Mouse (Mus musculus) lung, embryonic 16.5 days (tissue): Measurements from ENCODE around the gene Plcl1. TPM values are rescaled to one million over a fixed set of nuclear protein-coding genes. Genes with fewer than 3 reads are reported as not detected.

ENCODE experiments used
- ATAC-seq: fragments of 200-750 bp; cut with Nextera tagmentation; 2 replicates; pipeline ENCODE4 v1.8.0; 2017; ENCODE audit warnings: low read depth, mild to moderate bottlenecking, moderate library complexity
- H3K27ac ChIP-seq: fragments of 300-500 bp; sonication (generic); 2 replicates; pipeline ENCODE4 v1.5.1; 2014; ENCODE audit warnings: mild to moderate bottlenecking, control low read depth, low read length
- H3K27me3 ChIP-seq: fragments of 300-500 bp; sonication (generic); 2 replicates; pipeline ENCODE4 v1.6.1; 2014; ENCODE audit warnings: low read depth, low read length, mixed read lengths; ENCODE audit not compliant: control insufficient read depth, insufficient read depth
- H3K36me3 ChIP-seq: fragments of 300-500 bp; sonication (generic); 2 replicates; pipeline ENCODE4 v1.6.1; 2014; ENCODE audit warnings: low read length; ENCODE audit not compliant: control insufficient read depth, insufficient read depth
- H3K4me1 ChIP-seq: fragments of 300-500 bp; sonication (generic); replicated peaks from 2 replicates; pipeline ENCODE4 v1.6.1; 2014; ENCODE audit warnings: low read length, mixed read lengths; ENCODE audit not compliant: control insufficient read depth, insufficient read depth
- H3K4me2 ChIP-seq: fragments of 300-500 bp; sonication (generic); 2 replicates; pipeline ENCODE4 v1.6.1; 2014; ENCODE audit warnings: low read depth, low read length, control low read depth
- H3K4me3 ChIP-seq: fragments of 300-500 bp; sonication (generic); 2 replicates; pipeline ENCODE4 v1.5.1; 2014; ENCODE audit warnings: mild to moderate bottlenecking, low read length, control low read depth
- H3K9ac ChIP-seq: fragments of 300-500 bp; sonication (generic); 2 replicates; pipeline ENCODE4 v1.6.1; 2014; ENCODE audit warnings: low read length, control low read depth
- H3K9me3 ChIP-seq: fragments of 300-500 bp; sonication (generic); 2 replicates; pipeline ENCODE4 v1.6.1; 2016; ENCODE audit warnings: low read length; ENCODE audit not compliant: control insufficient read depth
- WGBS: fragments of 180-500 bp; shearing (Covaris S2); extraction: QIAGEN DNeasy Blood & Tissue Kit; methylation state at CpG from one replicate; pipeline ENCODE4 v1.1.7; 2014; 5-methylcytosine and 5-hydroxymethylcytosine counted together
- polyA plus RNA-seq: library from polyadenylated mRNA; unstranded; fragments of >200 nt; fragmentation: Nextera tagmentation; extraction: Ambion mirVana; gene quantifications from 2 replicates; pipeline ENCODE4 v1.2.1, GENCODE M21; 2015

Gene Plcl1
- polyA plus RNA-seq, 1 experiment from 2014 or later: 2.0 TPM

GRCm38 (mm10) chr1:55406023-55406413 lies 297 bp downstream of the Plcl1 start:
- Histone ChIP-seq H3K9ac (peak overlapping the region; percentile 71), H3K27me3 (peaks cover 5% of the 10 kb centered on the region; the same call in 1 of the 2 replicates), H3K4me2 (peak overlapping the region; percentile 100), H3K27ac (peak overlapping the region; percentile 81), H3K4me1 (peaks cover 17% of the 10 kb centered on the region), H3K9me3 (no peaks in the 10 kb centered on the region), H3K36me3 (no peaks in the 10 kb centered on the region), H3K4me3 (peak overlapping the region; percentile 77)
- 0% methylated on average over 36 of the region's 42 CpGs for WGBS
- peak; percentile 67 for ATAC-seq

GRCm38 (mm10) chr1:55406531-55407375 lies 1.0 kb downstream of the Plcl1 start:
- Histone ChIP-seq H3K27me3 (peaks cover 5% of the 10 kb centered on the region; the same call in 1 of the 2 replicates), H3K4me1 (peaks cover 17% of the 10 kb centered on the region), H3K36me3 (no peaks in the 10 kb centered on the region), H3K4me2 (peak overlapping the region; percentile 100), H3K27ac (peak overlapping the region; percentile 81), H3K9ac (peak overlapping the region; percentile 71), H3K9me3 (no peaks in the 10 kb centered on the region), H3K4me3 (peak overlapping the region; percentile 77)
- WGBS: 3% methylated on average over 26 of the region's 35 CpGs
- peak; percentile 18 for ATAC-seq

- Histone ChIP-seq H3K4me1 (peaks cover 8% of the 10 kb centered on the region), H3K27ac (no peak overlapping the region), H3K9ac (no peak overlapping the region), H3K27me3 (no peaks in the 10 kb centered on the region), H3K4me2 (no peak overlapping the region), H3K4me3 (no peak overlapping the region), H3K9me3 (no peaks in the 10 kb centered on the region), H3K36me3 (no peaks in the 10 kb centered on the region)
- no peak for ATAC-seq
- whole genome bisulfite sequencing: 76% methylated on average over 2 of the region's 2 CpGs
These were observed 4.9 kb downstream of the Plcl1 start for GRCm38 (mm10) chr1:55410670-55411069.

GRCm38 (mm10) chr1:55411079-55411478 lies 5.4 kb downstream of the Plcl1 start:
- no peaks in the 10 kb centered on the region for H3K36me3 ChIP-seq
- no peaks in the 10 kb centered on the region for H3K9me3 ChIP-seq
- no peaks in the 10 kb centered on the region for H3K27me3 ChIP-seq
- H3K4me2 ChIP-seq: no peak overlapping the region
- WGBS: 78% methylated on average over 2 of the region's 2 CpGs
- no peak overlapping the region for H3K9ac ChIP-seq
- H3K4me3 ChIP-seq: no peak overlapping the region
- no peak for ATAC-seq
- peaks cover 8% of the 10 kb centered on the region for H3K4me1 ChIP-seq
- no peak overlapping the region for H3K27ac ChIP-seq

- H3K27ac ChIP-seq: no peak overlapping the region
- no peaks in the 10 kb centered on the region for H3K36me3 ChIP-seq
- H3K9me3 ChIP-seq: no peaks in the 10 kb centered on the region
- WGBS: 57% methylated on average over 6 of the region's 6 CpGs
- no peak for ATAC-seq
- H3K27me3 ChIP-seq: no peaks in the 10 kb centered on the region
- no peaks in the 10 kb centered on the region for H3K4me1 ChIP-seq
- no peak overlapping the region for H3K4me2 ChIP-seq
- H3K4me3 ChIP-seq: no peak overlapping the region
- H3K9ac ChIP-seq: no peak overlapping the region
These were observed 6.8 kb downstream of the Plcl1 start for GRCm38 (mm10) chr1:55412569-55412968.

- ATAC-seq: no peak
- 62% methylated on average over 1 of the region's 1 CpGs for WGBS
These were observed 7.8 kb downstream of the Plcl1 start for GRCm38 (mm10) chr1:55413534-55413933.

GRCm38 (mm10) chr1:55418968-55419367 lies 13.2 kb downstream of the Plcl1 start:
- Histone ChIP-seq H3K9me3 (no peaks in the 10 kb centered on the region), H3K4me1 (no peaks in the 10 kb centered on the region), H3K36me3 (no peaks in the 10 kb centered on the region), H3K27ac (no peak overlapping the region), H3K4me2 (no peak overlapping the region), H3K9ac (no peak overlapping the region), H3K4me3 (no peak overlapping the region), H3K27me3 (no peaks in the 10 kb centered on the region)
- 74% methylated on average over 3 of the region's 3 CpGs for WGBS
- ATAC-seq: no peak

More at GRCm38 (mm10) chr1:55413534-55413933, 7.8 kb downstream of the Plcl1 start:
- Histone ChIP-seq H3K9ac (no peak overlapping the region), H3K4me2 (no peak overlapping the region), H3K4me3 (no peak overlapping the region), H3K36me3 (no peaks in the 10 kb centered on the region), H3K27me3 (no peaks in the 10 kb centered on the region), H3K9me3 (no peaks in the 10 kb centered on the region), H3K4me1 (no peaks in the 10 kb centered on the region), H3K27ac (no peak overlapping the region)

- 50% methylated on average over 2 of the region's 2 CpGs for WGBS
- Histone ChIP-seq H3K27ac (no peak overlapping the region), H3K9ac (no peak overlapping the region)
These were observed 21.9 kb downstream of the Plcl1 start for GRCm38 (mm10) chr1:55427607-55428006.

GRCm38 (mm10) chr1:55429051-55429450 lies 23.3 kb downstream of the Plcl1 start:
- Histone ChIP-seq H3K9ac (no peak overlapping the region), H3K4me3 (no peak overlapping the region), H3K4me1 (no peaks in the 10 kb centered on the region), H3K27ac (no peak overlapping the region), H3K36me3 (no peaks in the 10 kb centered on the region), H3K27me3 (no peaks in the 10 kb centered on the region), H3K4me2 (no peak overlapping the region), H3K9me3 (no peaks in the 10 kb centered on the region)
- ATAC-seq: no peak
- 80% methylated on average over 2 of the region's 2 CpGs for WGBS

More at GRCm38 (mm10) chr1:55427607-55428006, 21.9 kb downstream of the Plcl1 start:
- Histone ChIP-seq H3K9me3 (no peaks in the 10 kb centered on the region), H3K4me1 (no peaks in the 10 kb centered on the region), H3K4me2 (no peak overlapping the region), H3K4me3 (no peak overlapping the region), H3K27me3 (no peaks in the 10 kb centered on the region), H3K36me3 (no peaks in the 10 kb centered on the region)
- no peak for ATAC-seq
